Mouse (Mus musculus): Measurements from ENCODE around the gene Endod1.
A peak's percentile ranks its signal among the peaks of the same experiment; 100 is the strongest.

Endod1 gene

GRCm38 (mm10) chr9:14381353-14382055 is at the start of gene Endod1:
Gene Endod1 (minus strand): TSS chr9:14381507.
- peak; percentile 15 for DNase-seq

- no peak for DNase-seq
Observed at GRCm38 (mm10) chr9:14409153-14409552, 27.8 kb upstream of the Endod1 start.

- no peak for DNase-seq
Observed at GRCm38 (mm10) chr9:14408044-14408443, 26.7 kb upstream of the Endod1 start.

- no peak for DNase-seq
Observed at GRCm38 (mm10) chr9:14406056-14406455, 24.7 kb upstream of the Endod1 start.

GRCm38 (mm10) chr9:14402099-14402498 is 20.8 kb upstream of the Endod1 start:
- no peak for DNase-seq

- DNase-seq = no peak
Observed at GRCm38 (mm10) chr9:14400392-14400791, 19.1 kb upstream of the Endod1 start.

GRCm38 (mm10) chr9:14398946-14399345 is 17.6 kb upstream of the Endod1 start:
- DNase-seq = no peak

GRCm38 (mm10) chr9:14398084-14398483 is 16.8 kb upstream of the Endod1 start:
- no peak for DNase-seq

GRCm38 (mm10) chr9:14397449-14397819 is 16.1 kb upstream of the Endod1 start:
- no peak for DNase-seq

GRCm38 (mm10) chr9:14396819-14397448 is 15.6 kb upstream of the Endod1 start:
- DNase-seq = no peak

GRCm38 (mm10) chr9:14396096-14396495 is 14.8 kb upstream of the Endod1 start:
- DNase-seq = no peak

- no peak for DNase-seq
Observed at GRCm38 (mm10) chr9:14394956-14395561, 13.8 kb upstream of the Endod1 start.

- DNase-seq = no peak
Observed at GRCm38 (mm10) chr9:14391841-14392318, 10.6 kb upstream of the Endod1 start.

- DNase-seq = no peak
Observed at GRCm38 (mm10) chr9:14391286-14391685, 10.0 kb upstream of the Endod1 start.

- DNase-seq = no peak
Observed at GRCm38 (mm10) chr9:14390278-14390677, 9.0 kb upstream of the Endod1 start.

- no peak for DNase-seq
Observed at GRCm38 (mm10) chr9:14389050-14389621, 7.8 kb upstream of the Endod1 start.

GRCm38 (mm10) chr9:14388001-14388400 is 6.7 kb upstream of the Endod1 start:
- DNase-seq = no peak

GRCm38 (mm10) chr9:14386831-14387230 is 5.5 kb upstream of the Endod1 start:
- DNase-seq = no peak

GRCm38 (mm10) chr9:14385665-14386064 is 4.4 kb upstream of the Endod1 start:
- no peak for DNase-seq

GRCm38 (mm10) chr9:14383186-14383920 is 2.0 kb upstream of the Endod1 start:
- DNase-seq = no peak

- no peak for DNase-seq
Observed at GRCm38 (mm10) chr9:14382256-14382791, 1.0 kb upstream of the Endod1 start.

GRCm38 (mm10) chr9:14380386-14381285 is 671 bp downstream of the Endod1 start:
- DNase-seq = peak; percentile 73

All from right cerebral cortex, postnatal 4 days (tissue).